18 mouse cellular contexts compared by ENCODE assay signal in the genomic region with DNA sequence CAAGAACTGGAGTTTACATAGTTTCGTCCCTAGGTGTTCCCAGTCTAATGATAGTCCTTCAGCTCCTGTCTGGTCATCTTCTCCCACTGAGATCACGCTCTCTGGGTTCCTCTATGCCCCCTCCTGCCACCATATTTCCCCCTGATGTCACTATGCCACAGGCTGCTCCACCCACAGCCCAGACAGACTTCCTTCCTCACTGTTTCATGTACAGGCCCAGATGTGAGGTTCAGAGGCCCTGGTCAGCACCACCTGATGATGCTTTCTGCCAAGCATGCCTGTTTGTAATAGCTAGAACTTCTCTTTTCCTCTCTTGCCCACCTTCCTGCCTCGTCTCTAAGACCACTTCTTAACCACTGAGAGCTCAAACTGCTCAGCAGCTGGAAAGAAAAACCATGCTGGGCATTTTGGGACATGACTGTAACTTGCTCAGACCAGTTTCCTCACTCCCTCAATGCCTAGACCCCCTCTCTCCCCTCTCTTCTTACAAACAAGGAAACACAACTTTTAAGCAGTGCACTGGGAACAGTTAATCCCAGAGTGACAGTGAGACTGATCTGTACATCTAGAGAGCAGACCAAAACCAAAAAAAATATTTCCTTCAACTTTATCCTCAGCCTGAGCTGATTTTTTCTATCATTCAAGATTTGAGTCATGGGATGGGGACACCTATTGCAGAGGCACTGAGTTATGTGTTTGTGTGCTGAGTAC.
"Had no signal": no experiment of that assay in that cellular context is flagged by ENCODE, and none has a peak within 500 bp of the region (broad histone marks: within the 10 kb centered on the region; RNA-seq: fewer than 3 reads in every experiment).

No protein-coding gene starts in this region.

- DNase-seq: kidney, adult 2 months; kidney, postnatal 25 days; layer of hippocampus, adult 9-11 months; liver, postnatal 0 days; lung, embryonic 14.5 days; lung, postnatal 36 days; thymus, adult 18-20 months; thymus, postnatal 36 days had no signal

- ATAC-seq: liver, postnatal 0 days; lung, postnatal 0 days; midbrain, embryonic 15.5 days had no signal

- H3K9me3 ChIP-seq: midbrain, embryonic 12.5 days; midbrain, embryonic 15.5 days; neural tube, embryonic 12.5 days; neural tube, embryonic 15.5 days had no signal

- H3K27me3 ChIP-seq: midbrain, embryonic 12.5 days; midbrain, embryonic 15.5 days; neural tube, embryonic 12.5 days; neural tube, embryonic 15.5 days had no signal

- H3K36me3 ChIP-seq: midbrain, embryonic 12.5 days; midbrain, embryonic 15.5 days; neural tube, embryonic 12.5 days; neural tube, embryonic 15.5 days had no signal

- H3K4me2 ChIP-seq: liver, embryonic 11.5 days; lung, embryonic 14.5 days; midbrain, embryonic 12.5 days; midbrain, embryonic 15.5 days; neural tube, embryonic 12.5 days; neural tube, embryonic 15.5 days had no signal

- H3K9ac ChIP-seq: liver, embryonic 14.5 days; liver, postnatal 0 days; lung, embryonic 14.5 days; midbrain, embryonic 12.5 days; midbrain, embryonic 15.5 days; neural tube, embryonic 12.5 days; neural tube, embryonic 15.5 days had no signal

- H3K27ac ChIP-seq: kidney, postnatal 0 days; layer of hippocampus, adult 2 months; left cerebral cortex, adult 2 months; liver, embryonic 14.5 days; midbrain, embryonic 12.5 days; midbrain, embryonic 15.5 days; neural tube, embryonic 12.5 days; neural tube, embryonic 15.5 days had no signal

- H3K4me3 ChIP-seq: layer of hippocampus, adult 2 months; left cerebral cortex, adult 2 months; midbrain, embryonic 12.5 days; midbrain, embryonic 15.5 days; neural tube, embryonic 12.5 days; neural tube, embryonic 15.5 days had no signal
